Mouse (Mus musculus): ENCODE results near the gene Tcf15. TPM values are rescaled to one million over a fixed set of nuclear protein-coding genes. Genes with fewer than 3 reads are reported as not detected.

Tcf15 gene
- 10 to 100 TPM; 44.1 to 53.6 TPM for total RNA-seq (2021)

DNA sequence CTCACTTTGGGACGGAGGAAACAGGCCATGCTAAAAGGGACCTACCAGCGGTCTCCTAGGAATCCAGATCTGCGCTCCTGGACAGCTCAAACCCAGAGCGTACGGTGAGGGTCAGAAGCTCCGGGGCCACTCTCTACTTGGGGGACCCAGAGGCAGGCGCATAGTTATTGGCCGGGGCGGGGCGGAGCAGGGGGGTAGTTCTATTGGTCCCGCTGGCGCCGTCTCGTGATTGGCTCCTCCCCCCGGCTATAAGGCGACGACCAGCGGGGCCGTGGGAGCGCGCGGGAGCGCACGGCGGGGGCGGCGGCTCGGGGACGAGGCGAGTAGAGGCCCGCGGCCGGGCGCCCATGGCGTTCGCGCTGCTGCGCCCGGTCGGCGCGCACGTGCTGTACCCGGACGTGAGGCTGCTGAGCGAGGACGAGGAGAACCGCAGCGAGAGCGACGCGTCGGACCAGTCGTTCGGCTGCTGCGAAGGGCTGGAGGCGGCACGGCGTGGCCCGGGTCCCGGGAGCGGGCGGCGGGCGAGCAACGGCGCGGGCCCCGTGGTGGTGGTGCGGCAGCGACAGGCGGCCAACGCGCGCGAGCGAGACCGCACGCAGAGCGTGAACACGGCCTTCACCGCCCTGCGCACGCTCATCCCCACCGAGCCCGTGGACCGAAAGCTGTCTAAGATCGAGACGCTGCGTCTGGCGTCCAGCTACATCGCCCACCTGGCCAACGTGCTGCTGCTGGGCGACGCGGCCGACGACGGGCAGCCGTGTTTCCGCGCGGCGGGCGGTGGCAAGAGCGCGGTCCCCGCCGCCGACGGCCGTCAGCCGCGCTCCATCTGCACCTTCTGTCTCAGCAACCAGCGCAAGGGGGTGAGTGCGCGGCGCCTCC is at the start of gene Tcf15:
Tcf15 (plus strand) TSS at position 283 of the 879 bp plus-strand sequence.
- peak; percentile 77 to 78 for DNase-seq
- intact Hi-C loops (cut with DNase I): loop anchor here (2.0 kb wide), 1 partner anchor 45 kb away; no protein-coding TSS in a partner anchor

DNA sequence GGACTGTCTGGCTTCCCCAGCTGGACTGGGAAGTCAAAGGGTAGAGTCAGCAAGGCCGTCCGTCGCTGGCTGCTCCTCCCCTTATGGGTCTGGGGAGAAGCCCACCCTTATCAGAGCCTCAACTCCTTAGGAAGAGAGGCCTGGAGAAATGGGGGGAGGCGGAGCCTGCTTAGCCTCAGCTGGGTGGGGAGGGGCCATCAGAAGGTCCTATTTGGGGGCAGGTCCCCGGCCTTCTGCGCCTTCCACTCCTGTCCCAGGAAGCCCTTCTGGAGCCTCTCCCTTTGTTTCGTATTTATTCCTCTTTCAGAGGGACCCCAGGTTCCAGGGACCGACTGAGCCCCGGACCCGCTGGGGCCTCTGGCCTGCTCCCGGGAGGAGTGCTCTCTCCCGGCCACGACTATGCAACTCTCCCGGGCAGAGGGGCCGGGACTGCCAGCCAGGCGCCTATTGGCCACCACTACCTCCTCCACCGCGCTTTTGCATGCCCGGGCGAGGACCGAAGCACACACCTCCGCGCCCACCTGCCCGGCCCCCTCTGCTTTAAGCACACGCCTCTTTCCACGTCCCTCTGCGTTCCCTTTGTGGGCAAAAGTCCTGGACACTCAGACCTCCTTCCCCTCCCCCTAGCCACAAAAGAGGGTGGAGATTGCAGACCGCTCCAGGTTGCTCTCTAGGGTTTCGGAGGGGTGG is 48.4 kb upstream of the Tcf15 start:
- DNase-seq: no peak
- intact Hi-C loops (cut with DNase I): no loop called here

DNA sequence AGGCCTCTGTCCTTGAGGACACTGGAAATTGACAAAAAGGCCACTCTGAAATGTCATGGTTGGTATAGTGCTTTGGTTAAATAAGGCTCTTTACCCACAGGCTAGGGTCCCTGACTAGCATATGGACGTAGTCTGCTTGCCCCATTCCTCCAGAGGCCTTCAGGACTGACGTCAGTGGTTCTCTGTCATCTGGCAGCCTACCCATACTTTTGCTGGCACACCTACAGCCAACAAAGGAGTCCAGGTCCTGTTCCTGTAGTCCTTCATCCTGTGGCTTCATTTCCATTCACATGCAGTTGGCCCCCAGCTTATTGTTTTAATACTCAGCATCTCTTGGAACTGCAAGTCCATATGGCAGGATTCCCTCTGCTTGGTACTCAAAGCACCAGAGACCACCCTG is 46.4 kb upstream of the Tcf15 start:
- no peak for DNase-seq
- intact Hi-C loops (cut with DNase I): no loop called here

DNA sequence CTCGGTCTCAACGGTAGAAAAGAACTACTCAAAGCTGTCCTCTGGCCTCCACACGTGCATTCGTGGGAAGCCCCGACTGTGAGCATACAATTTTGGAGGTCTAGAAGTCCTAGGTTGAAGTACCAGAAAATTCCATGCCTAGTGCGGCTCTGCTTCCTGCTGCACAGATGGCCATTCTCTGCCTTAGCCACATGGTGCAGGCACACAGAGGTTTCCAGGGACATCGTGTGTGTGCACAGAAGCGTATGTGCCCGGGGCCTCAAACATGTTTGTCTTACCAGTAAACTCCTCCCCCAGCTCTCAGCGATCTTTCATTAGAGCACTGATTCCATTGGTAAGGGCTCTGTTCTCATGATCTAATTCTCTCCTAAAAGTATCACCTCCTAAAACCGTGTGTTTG is 45.4 kb upstream of the Tcf15 start:
- intact Hi-C loops (cut with DNase I): no loop called here
- no peak for DNase-seq

DNA sequence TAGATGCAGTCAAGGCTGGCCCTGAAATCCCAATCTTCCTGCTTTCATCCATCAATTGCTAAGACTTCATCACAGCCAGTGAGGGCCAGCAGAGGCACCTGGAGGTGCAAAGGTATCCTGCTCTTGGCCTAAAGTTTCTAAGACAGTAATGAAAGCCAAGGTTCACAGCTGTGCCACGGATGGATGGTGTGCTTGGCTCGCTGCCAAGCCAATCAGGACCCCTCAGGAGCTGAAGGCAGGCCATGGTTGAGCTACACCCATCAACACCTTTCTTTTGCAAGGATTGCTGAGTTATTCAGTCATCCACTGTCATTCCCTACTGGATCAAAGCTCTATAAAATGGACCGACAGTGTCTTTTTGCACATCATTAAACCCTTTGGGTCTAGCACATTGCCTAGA is 43.8 kb upstream of the Tcf15 start:
- DNase-seq: no peak
- intact Hi-C loops (cut with DNase I): no loop called here

DNA sequence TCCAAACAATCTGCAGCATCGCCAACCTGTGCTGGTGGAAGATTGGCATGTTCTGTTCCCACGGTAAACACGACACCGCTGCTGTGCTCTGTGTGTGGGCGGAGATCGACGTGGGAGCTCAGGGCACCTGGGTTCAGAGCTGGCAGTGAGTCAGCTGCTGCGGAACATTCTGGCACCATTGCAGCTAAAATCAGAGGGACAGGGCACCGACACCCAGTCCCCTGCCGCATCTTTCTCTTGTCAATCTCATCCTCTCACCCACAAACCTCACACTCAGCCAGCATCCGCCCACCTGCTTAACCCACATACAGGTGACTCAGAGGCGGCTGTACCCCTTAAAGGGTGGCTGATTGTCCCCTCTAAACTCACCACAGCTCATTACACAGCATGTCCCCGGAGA is 41.6 kb upstream of the Tcf15 start:
- intact Hi-C loops (cut with DNase I): loop anchor here (10.0 kb wide), 1 partner anchor 157 kb away; no protein-coding TSS in a partner anchor
- no peak for DNase-seq

DNA sequence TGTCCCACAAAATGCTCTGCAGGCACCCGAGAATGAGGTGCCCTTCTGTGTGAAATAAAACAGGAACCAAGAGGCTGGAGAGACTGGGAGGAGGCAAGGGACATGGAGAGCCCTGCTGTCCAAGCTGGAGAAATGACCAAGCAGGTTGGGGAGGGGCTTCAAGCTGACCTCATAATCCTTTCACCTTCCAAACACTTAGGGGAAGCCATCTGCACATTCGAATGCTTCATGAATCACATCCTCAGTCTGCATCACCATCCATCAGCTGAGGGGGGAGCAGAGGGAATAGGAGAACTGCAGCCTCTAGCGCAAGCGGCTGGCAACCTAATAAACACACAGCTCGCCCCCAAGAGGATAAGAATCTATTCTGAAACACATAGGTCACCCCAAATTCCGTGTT is 41.0 kb upstream of the Tcf15 start:
- no peak for DNase-seq
- intact Hi-C loops (cut with DNase I): loop anchor here (10.0 kb wide), 1 partner anchor 158 kb away; no protein-coding TSS in a partner anchor

DNA sequence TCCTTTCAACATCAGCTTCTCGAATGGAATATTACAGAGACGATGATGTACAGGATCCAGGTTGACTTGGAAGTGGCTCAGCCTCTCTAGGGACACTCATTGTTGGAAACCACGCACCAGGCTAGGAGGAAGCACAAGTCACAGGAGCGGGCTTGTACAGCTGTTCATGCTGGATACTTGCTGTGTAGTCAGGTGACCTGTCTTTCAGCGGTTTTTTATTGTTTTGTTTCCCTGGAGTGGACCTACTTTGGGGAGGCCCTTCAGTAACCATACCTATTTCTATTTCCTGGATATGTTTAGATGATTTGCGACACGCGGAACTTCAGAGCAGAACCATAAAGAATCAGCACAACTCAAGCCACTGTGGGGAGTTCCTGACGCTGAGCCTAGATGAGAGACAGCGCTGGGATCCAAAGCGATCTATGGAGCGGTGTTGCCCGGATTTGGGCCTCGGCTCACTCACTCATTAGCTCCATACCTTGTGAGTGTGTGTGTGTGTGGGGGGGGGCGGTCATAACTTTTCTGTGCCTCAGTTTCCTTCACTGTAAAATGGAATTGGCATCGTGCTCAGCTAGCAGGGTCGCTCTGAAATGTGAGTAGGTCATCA is 38.5 kb upstream of the Tcf15 start:
- intact Hi-C loops (cut with DNase I): loop anchor here (2.0 to 10.0 kb wide), 2 partner anchors 76 to 160 kb away; no protein-coding TSS in a partner anchor
- no peak for DNase-seq

DNA sequence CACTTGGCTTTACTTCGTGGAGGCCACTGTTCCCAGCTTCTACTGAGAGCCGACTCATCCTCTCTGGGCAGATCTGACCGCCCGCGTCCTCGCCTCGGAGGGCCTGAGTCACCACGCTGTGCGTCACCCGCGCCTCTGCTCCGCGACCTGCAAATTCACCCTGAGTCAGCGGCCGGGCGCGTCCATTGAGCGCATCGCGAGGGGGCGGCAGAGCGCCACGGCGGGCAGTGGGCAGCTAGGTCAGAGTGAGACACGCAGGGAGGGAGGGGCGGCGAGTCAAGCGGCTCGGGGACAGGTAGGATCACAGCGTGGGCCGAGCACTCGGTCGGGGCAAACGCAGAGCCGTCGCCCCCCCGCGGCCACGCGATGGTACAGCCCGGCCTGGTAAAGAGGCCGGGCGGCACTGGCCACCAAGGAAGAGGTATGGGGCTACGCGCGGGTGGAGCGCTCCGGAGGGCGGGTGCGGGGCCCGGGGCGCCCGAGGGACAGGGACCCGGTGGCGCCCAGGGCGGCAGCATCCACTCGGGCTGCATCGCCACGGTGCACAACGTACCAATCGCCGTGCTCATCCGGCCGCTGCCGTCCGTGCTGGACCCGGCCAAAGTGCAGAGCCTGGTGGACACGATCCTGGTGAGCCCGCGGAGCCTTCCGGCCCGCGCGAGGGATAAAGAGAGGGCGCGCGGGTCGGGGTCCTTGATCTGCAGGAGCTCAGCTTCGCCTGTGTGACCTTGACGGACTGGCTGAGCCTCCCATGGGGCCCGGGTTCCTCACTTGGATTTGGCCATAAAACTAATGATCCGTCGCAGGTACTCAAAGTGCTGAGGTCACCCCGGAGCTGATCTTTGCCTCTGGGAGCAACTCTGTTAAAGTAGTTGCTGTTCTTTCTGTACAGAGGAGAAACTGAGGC is 37.8 kb upstream of the Tcf15 start, which contains the start of gene Srxn1:
Srxn1 (plus strand) TSS at position 199 of the 907 bp plus-strand sequence.
- peak; percentile 91 to 92 for DNase-seq
- intact Hi-C loops (cut with DNase I): loop anchor here (2.0 to 10.0 kb wide), 2 partner anchors 77 to 161 kb away; no protein-coding TSS in a partner anchor

DNA sequence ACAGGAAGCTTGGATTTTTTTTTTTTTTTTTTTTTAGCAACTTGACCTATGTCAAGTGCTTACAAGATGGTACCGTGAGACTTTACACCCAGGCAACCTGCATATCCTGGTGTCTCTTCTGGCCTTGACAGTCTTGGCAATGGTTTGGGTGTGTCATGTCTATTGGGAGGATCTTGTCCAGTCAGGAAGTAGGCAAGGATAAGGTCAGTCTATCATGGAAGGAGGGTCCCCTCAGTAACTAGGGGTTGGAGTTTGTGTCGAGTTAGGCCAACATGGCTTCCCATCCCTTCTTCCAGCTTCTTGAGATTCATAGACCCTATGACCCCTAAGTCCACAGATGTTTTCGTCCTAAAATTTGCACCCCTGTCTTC is 37.2 kb upstream of the Tcf15 start:
- intact Hi-C loops (cut with DNase I): loop anchor here (10.0 kb wide), 1 partner anchor 161 kb away; no protein-coding TSS in a partner anchor
- no peak for DNase-seq

DNA sequence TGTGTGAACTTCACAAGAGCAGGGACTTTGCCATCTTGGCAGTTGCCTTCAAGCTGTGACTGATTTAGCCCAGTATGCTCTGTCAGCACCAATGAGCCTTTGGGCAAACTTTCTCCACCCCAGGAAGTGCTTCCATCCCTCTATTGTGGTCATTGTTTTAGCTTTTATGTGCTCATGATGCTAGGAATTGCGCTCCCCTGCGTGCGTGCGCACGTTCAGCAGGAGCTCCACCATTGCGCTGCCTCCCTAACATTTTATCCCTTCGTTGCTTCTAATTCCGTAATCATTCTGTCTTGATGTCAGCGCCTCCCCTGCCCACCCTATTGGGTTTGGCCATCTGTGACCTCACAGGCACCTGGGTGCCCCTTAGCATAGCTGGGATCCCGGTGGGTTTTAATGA is 36.8 kb upstream of the Tcf15 start:
- intact Hi-C loops (cut with DNase I): loop anchor here (10.0 kb wide), 1 partner anchor 162 kb away; no protein-coding TSS in a partner anchor
- DNase-seq: no peak

DNA sequence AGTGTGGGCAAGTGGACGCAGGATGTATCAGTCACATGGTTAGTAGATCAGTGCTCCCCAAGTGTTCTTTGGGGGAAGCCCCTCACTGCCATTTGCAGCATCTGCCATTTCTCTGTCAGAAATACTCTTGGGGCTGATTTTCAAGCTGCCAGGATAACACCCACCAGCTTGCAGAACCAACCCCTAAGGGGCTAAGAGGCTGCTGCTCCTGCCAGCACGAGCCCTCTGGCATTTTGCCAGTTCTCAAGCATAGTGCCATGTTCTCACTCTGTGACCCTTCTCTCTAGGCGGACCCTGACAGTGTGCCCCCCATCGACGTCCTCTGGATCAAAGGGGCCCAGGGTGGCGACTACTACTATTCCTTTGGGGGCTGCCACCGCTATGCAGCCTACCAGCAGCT is 34.7 kb upstream of the Tcf15 start:
- intact Hi-C loops (cut with DNase I): loop anchor here (10.0 kb wide), 1 partner anchor 164 kb away; no protein-coding TSS in a partner anchor
- DNase-seq: no peak

DNA sequence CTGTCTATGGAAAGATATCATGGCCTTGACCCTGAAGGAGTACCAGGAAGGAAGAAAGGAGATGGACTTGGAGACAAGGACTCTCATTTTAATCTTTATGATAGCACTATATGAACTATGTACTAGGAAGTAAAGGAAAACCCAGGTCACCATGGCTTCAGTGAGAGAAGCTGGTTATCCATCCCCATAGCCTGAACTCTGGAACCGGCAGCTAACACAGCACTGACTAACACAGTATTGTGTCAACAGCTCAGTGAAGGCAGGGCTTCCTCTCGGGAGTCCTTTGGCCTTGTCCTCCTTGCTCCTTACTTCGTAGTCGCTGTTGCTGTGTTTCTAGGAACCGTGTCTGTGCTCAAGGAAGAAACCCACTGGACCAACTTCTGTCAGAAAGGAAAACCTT is 34.0 kb upstream of the Tcf15 start:
- DNase-seq: no peak
- intact Hi-C loops (cut with DNase I): loop anchor here (10.0 kb wide), 1 partner anchor 165 kb away; no protein-coding TSS in a partner anchor

DNA sequence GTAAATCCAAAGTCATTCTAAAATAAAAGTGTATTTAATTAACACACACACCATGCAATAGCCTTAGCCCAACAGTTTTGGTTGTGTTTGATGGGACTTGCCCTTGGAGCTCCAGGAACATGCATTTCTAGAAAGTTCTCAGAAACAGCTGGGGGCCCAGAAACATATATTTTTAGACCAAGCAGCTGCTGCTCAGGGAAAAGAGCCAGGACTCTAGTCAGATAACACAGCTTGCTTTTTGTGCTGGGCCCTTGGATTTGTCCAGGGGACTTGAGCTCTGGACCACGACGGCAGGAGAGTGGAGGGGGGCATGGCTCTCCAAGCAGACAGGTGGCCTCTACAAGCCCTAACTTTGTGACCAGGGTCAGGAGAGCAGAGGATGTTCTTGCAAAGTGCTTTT is 32.0 kb upstream of the Tcf15 start:
- DNase-seq: peak; percentile 33 to 46
- intact Hi-C loops (cut with DNase I): loop anchor here (5.0 kb wide), 1 partner anchor 256 kb away; no protein-coding TSS in a partner anchor

DNA sequence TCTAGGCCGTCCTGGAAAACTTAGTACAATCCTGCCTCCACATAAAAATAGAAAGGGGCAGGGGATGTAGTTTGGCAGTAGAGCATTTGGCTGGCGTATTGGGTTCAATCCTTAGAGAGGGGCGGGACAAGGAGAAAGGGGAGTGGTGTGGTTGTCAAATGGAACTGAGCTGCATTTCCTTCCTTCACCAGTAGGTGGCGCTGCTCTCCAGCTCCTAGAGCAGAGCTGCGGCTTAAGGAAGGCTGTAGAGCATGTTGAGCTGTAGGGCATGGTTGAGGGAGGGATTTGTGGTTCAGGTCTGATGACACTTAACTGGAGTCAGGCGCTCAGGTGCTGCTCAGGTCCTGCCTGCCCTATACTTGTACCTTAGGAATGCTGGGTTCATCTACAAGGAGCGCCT is 31.4 kb upstream of the Tcf15 start:
- intact Hi-C loops (cut with DNase I): loop anchor here (1.0 to 5.0 kb wide), 4 partner anchors 29 to 255 kb away; no protein-coding TSS in a partner anchor
- peak; percentile 92 to 96 for DNase-seq

DNA sequence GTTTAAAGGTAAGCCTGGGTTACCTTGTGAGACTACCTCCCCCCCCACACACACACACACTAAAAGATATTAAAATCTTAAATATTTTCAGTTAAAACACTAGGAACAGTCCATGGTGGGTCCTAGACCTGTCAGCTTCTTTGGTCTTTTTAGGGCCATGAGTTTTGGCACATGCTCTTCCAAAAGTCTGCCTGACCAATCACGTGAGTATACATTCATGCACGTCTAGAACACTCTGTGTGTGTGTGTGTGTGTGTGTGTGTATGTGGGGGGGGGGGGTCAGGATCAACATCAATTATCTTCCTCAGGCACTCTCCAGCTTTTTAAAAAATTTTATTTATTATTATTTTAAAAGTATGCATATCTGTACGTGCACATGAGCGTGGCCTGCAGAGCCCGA is 30.9 kb upstream of the Tcf15 start:
- intact Hi-C loops (cut with DNase I): loop anchor here (1.0 to 5.0 kb wide), 4 partner anchors 28 to 255 kb away; no protein-coding TSS in a partner anchor
- no peak for DNase-seq

DNA sequence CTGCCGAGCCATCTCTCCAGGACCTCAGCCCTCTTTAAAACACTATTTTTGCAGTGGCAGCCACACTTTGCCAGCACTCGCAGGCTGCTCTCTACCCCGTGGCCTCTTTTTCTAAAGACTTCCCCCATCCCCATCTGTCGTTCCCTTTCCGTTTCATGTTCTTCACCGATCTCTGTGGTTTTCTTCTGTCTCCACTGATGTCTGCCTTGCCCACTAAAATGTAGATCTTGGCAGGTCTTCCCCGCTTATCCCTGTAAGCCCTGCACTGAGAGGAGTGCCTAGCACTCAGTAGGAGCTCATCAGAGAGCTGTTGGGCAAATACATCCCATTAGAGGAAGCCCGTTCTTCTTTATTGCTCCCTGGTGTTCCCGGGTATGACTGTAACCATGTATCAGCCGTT is 30.4 kb upstream of the Tcf15 start:
- intact Hi-C loops (cut with DNase I): loop anchor here (1.0 to 5.0 kb wide), 4 partner anchors 28 to 254 kb away; no protein-coding TSS in a partner anchor
- DNase-seq: no peak

DNA sequence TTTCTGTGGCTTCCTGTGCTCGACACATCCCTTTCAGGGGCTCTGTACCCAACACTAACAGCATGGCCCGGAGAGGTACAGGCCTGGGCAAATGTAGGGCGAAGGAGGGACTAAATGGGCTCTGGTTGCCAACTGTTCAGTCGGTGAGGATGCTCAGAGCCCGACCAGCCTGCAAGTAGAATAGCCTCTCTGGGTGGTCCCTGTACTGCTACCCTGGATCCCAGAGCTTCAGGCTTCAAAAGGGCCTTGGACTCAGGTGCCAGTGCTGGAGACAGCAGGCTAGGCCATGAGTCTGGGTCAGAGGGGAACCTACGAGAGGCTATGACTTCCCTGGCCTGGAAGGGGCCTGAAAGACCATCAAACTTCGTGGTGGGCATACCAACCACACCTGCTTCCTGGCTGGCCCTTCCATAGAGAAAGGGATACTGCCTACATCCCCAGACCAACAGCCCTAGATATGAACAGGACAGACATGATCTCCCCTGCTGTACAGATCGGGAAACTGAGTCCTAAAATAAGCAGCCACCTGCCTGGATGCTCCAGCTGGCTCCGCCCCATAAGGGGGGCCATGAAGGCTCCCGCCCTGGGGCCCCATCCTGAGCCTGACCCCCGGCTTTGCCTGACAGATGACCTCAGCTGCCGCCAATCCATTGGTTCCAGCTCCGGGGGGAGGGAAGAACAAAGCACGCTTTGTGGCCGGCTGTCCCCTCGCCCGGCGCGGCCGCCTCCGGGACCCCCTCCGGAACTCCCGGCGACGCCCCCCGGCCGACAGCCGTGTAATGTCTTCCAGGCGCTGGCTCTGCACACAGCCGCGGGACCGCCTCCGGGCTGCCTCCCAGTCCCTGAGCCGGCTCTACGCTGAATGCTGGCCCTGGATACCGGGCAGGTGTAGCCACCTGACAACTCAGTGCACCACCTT is 29.0 kb upstream of the Tcf15 start:
- intact Hi-C loops (cut with DNase I): loop anchor here (5.0 kb wide), 1 partner anchor 253 kb away; no protein-coding TSS in a partner anchor
- DNase-seq: peak; percentile 16 to 29
